Mouse (Mus musculus) liver, postnatal 0 days (tissue): Measurements from ENCODE around the gene Susd4. TPM values are rescaled to one million over a fixed set of nuclear protein-coding genes. Genes with fewer than 3 reads are reported as not detected.

Experiments
- ATAC-seq: fragments of 200-750 bp; cut with Nextera tagmentation; 2 replicates; pipeline ENCODE4 v1.8.0; 2017; ENCODE audit warnings: mild to moderate bottlenecking, moderate library complexity
- DNase-seq: peaks from one replicate; pipeline ENCODE4 v3.0.0-alpha.2; 2016
- H3K27ac ChIP-seq: fragments of 300-500 bp; sonication (generic); 2 replicates; pipeline ENCODE4 v1.5.1; 2014; ENCODE audit warnings: antibody characterized with exemption, moderate library complexity, mild to moderate bottlenecking, low read depth
- H3K27me3 ChIP-seq: fragments of 300-500 bp; sonication (generic); 2 replicates; pipeline ENCODE4 v1.6.1; 2014; ENCODE audit warnings: low read length, control low read depth, mixed read lengths; ENCODE audit not compliant: insufficient read depth
- H3K36me3 ChIP-seq: fragments of 300-500 bp; sonication (generic); replicated peaks from 2 replicates; pipeline ENCODE4 v1.6.1; 2014; ENCODE audit warnings: mild to moderate bottlenecking, control low read depth, low read length, moderate library complexity, mixed read lengths; ENCODE audit not compliant: insufficient read depth
- H3K4me1 ChIP-seq: fragments of 300-500 bp; sonication (generic); 2 replicates; pipeline ENCODE4 v1.6.1; 2014; ENCODE audit warnings: antibody characterized with exemption, mild to moderate bottlenecking, control low read depth; ENCODE audit not compliant: insufficient read depth
- H3K4me2 ChIP-seq: fragments of 300-500 bp; sonication (generic); 2 replicates; pipeline ENCODE4 v1.6.1; 2014; ENCODE audit warnings: low read depth, mild to moderate bottlenecking, low read length, moderate library complexity, mixed read lengths
- H3K4me3 ChIP-seq: fragments of 300-500 bp; sonication (generic); 2 replicates; pipeline ENCODE4 v1.5.1; 2014; ENCODE audit warnings: low read depth, low read length
- H3K9ac ChIP-seq: fragments of 300-500 bp; sonication (generic); replicated peaks from 2 replicates; pipeline ENCODE4 v1.6.1; 2014; ENCODE audit warnings: mild to moderate bottlenecking, moderate library complexity
- H3K9me3 ChIP-seq: fragments of 300-500 bp; sonication (generic); 2 replicates; pipeline ENCODE4 v1.6.1; 2016; ENCODE audit warnings: mild to moderate bottlenecking, control low read depth, low read length, mixed read lengths
- CTCF ChIP-seq: sonication (generic); IDR thresholded peaks from 2 replicates; pipeline ENCODE4 v1.5.1; 2016; ENCODE audit warnings: antibody characterized with exemption, low read depth
- EP300 ChIP-seq: IDR thresholded peaks from 2 replicates; pipeline ENCODE4 v1.6.1; 2016; ENCODE audit warnings: antibody characterized with exemption, low read depth, mild to moderate bottlenecking
- WGBS: fragments of 180-500 bp; shearing (Covaris S2); extraction: QIAGEN DNeasy Blood & Tissue Kit; methylation state at CpG from one replicate; pipeline ENCODE4 v1.1.7; 2014; ENCODE audit not compliant: insufficient replicate concordance; 5-methylcytosine and 5-hydroxymethylcytosine counted together
- polyA plus RNA-seq: library from polyadenylated mRNA; unstranded; fragments of >200 nt; fragmentation: Nextera tagmentation; extraction: Ambion mirVana; gene quantifications from 2 replicates; pipeline ENCODE4 v1.2.1, GENCODE M21; 2015

The Susd4 gene
- 1.9 and 2.0 TPM in 2 replicates for polyA plus RNA-seq

DNA sequence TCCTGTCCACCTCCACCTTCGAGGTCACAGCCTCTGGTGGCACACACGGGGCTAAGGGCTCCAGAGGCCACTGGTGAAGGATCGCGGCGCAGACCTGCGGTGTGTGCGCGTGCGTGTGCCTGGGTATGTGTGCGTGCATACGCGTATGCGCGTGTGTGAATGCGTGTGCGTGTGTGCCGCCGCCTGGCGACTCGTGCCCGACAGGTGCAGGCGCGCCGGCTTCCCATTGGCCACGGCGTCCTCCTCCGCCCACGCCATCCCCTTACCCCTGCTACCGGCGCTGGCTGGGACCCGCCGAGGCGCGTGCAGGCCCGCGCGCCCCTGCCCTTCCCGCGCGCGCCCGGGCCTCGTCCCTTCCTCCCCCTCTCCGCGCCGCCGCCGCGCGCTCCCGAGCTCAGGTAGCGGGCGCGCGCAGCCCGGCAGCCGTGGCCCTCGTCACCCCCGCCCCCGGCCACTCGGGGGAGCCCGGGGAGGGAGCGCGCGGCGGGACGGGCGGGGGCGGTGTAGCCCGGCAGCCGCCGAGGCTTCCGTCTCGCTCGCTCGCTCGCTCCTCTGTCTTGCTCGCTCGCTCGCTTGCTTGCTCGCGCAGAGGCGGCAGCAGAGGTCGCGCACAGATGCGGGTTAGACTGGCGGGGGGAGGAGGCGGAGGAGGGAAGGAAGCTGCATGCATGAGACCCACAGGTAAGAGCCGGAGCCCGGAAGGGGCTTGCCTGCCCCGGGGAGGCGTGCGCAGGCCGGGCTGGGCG is at the start of gene Susd4:
Susd4 (plus strand) TSS at position 145 of the 746 bp plus-strand sequence.
- Histone ChIP-seq H3K4me1 (peaks cover 9% of the 10 kb centered on the region), H3K9me3 (no peaks in the 10 kb centered on the region), H3K27me3 (peaks cover 19% of the 10 kb centered on the region), H3K4me3 (peak within 1 kb of the TSS; percentile 57), H3K27ac (no peak within 1 kb of the TSS), H3K9ac (peak within 1 kb of the TSS; percentile 26; the same call in 1 of the 2 replicates), H3K4me2 (peak within 1 kb of the TSS; percentile 84), H3K36me3 (no peaks in the 10 kb centered on the region)
- ATAC-seq (peak; percentile 80), DNase-seq (peak; percentile 45)
- WGBS: 1% methylated on average over 57 of the region's 95 CpGs
- TF ChIP-seq CTCF (no peak), EP300 (no peak)

DNA sequence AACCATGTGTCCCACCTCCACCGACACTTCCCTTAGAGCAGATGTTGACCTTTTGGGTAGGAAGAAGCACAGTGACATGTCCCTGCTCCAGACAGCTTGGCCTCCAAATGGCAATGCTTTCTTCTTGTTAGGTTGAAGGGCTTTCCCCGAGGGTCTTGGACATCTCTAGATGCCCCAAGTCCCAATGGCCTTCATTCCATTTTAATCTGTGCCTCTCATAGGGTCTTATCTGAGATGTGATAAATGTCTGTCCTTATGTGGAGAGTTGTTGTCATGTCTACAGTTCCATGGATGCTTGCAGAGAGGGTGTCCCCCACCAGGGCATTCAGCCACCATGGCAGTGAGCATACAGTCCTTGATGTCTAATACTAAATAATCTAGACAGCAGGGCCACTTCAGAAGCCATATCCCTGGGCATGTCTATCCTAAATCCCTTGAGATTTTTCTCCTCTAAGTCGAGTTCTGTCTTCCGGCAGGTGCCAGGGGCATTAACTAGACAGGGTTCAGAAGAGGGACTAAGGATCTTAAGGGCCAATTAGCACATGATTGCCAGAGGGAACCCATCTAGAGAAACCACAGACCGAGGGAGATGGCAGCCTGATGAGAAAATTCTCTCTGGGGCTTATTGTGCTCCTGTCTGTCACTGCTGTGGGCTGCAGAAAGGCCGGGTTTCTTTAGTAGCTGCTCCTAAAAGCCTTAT is 49.3 kb upstream of the Susd4 start:
- WGBS: 69% methylated on average over 6 of the region's 6 CpGs
- Histone ChIP-seq H3K27ac (no peak overlapping the region), H3K9ac (no peak overlapping the region), H3K4me2 (no peak overlapping the region), H3K9me3 (no peaks in the 10 kb centered on the region), H3K36me3 (no peaks in the 10 kb centered on the region), H3K27me3 (no peaks in the 10 kb centered on the region), H3K4me3 (no peak overlapping the region), H3K4me1 (no peaks in the 10 kb centered on the region)
- TF ChIP-seq CTCF: no peak
- TF ChIP-seq EP300: no peak
- ATAC-seq: no peak
- no peak for DNase-seq

DNA sequence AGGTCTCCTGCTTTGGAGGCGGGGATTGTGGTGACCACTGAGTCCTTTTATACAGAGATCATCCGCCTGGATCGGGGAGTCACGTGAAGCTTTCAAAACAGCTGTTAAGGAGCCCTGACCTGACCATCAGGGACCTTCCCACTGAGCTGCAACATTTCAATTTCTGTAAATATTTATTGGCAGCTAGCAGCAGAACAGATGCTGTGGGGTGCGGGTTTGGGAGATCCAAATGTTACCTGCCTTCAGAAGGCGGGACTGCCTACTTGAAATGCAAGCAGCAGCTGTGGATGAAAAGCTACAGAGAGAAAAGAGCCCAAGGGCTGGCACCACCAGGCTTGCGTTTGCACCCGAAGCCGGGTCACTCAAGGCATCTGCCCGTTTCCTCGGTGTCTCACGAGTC is 36.1 kb upstream of the Susd4 start:
- H3K9ac ChIP-seq: no peak overlapping the region
- H3K4me1 ChIP-seq: peaks cover under 1% of the 10 kb centered on the region; the same call in 1 of the 2 replicates
- WGBS: 70% methylated on average over 12 of the region's 12 CpGs
- no peak overlapping the region for H3K4me2 ChIP-seq
- TF ChIP-seq CTCF (no peak), EP300 (no peak)
- H3K27ac ChIP-seq: no peak overlapping the region
- no peaks in the 10 kb centered on the region for H3K9me3 ChIP-seq
- H3K36me3 ChIP-seq: no peaks in the 10 kb centered on the region
- no peak overlapping the region for H3K4me3 ChIP-seq
- H3K27me3 ChIP-seq: no peaks in the 10 kb centered on the region
- no peak for DNase-seq
- no peak for ATAC-seq

DNA sequence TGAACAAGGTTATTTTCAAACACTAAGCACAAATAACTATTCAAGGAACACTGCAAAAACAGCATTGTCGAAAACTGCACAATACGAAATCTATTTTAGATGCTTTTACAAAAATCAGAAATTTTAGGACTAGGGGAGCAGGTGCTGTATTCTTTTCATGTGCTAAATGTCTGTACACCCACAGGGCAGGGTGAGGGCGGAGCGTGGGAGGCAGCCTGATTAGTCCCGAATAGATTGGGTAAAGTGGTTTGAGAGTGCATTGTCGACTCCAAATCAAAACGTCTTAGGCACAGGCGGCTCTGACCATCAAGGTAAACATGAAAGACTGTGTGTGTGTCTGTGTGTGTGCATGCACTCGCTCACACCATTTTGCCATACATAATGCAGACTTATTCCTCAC is 34.7 kb upstream of the Susd4 start:
- ATAC-seq (no peak), DNase-seq (no peak)
- 78% methylated on average over 9 of the region's 9 CpGs for WGBS
- Histone ChIP-seq H3K9ac (no peak overlapping the region), H3K4me2 (no peak overlapping the region), H3K36me3 (no peaks in the 10 kb centered on the region), H3K9me3 (no peaks in the 10 kb centered on the region), H3K4me1 (no peaks in the 10 kb centered on the region), H3K4me3 (no peak overlapping the region), H3K27ac (no peak overlapping the region), H3K27me3 (no peaks in the 10 kb centered on the region)
- TF ChIP-seq CTCF (no peak), EP300 (no peak)

DNA sequence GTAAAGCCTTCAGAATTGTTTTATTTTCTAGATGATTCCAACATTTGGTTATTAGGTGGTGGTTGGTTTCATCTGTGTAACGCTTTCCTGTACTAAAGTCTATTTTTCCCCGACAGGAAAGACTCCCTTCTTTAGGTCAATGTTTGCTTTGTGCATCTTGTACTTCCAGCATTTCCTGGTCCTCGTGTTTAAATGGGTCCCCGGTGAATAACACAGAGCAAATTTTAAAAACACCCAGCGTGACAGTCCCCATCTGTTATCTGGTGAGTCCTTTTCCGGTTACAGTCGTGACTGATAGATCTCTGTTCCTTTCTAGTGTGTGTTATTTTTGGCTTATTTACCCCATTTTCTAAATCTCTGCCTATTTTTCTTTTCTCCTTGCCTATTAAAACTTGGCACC is 31.0 kb upstream of the Susd4 start:
- DNase-seq (no peak), ATAC-seq (no peak)
- no peaks in the 10 kb centered on the region for H3K4me1 ChIP-seq
- H3K9ac ChIP-seq: no peak overlapping the region
- no peaks in the 10 kb centered on the region for H3K27me3 ChIP-seq
- TF ChIP-seq CTCF (no peak), EP300 (no peak)
- 18% methylated on average over 7 of the region's 7 CpGs for WGBS
- no peak overlapping the region for H3K4me3 ChIP-seq
- H3K4me2 ChIP-seq: no peak overlapping the region
- no peaks in the 10 kb centered on the region for H3K36me3 ChIP-seq
- no peaks in the 10 kb centered on the region for H3K9me3 ChIP-seq
- no peak overlapping the region for H3K27ac ChIP-seq

DNA sequence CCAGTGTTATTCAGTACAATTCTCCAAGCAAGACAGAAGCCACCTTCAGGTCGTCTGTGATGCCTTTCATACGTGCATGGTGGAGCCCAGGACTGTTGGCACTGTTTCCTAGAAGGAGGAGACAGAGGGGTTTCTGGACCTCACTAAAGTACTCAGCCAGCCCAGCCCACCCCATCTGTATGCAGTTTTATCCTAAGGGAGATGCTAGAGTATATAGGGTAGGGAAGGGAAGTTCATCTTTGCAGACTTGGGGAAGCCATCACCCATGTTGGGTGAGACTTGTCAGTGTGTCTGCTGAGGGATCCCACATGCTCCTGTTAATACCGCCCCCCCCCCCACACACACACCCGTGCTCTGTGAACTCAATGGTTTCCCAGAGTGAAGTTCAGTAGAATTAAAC is 27.8 kb upstream of the Susd4 start:
- H3K27ac ChIP-seq: no peak overlapping the region
- H3K9me3 ChIP-seq: no peaks in the 10 kb centered on the region
- WGBS: 52% methylated on average over 4 of the region's 4 CpGs
- no peaks in the 10 kb centered on the region for H3K36me3 ChIP-seq
- ATAC-seq (no peak), DNase-seq (no peak)
- H3K27me3 ChIP-seq: no peaks in the 10 kb centered on the region
- no peak overlapping the region for H3K4me2 ChIP-seq
- H3K4me3 ChIP-seq: no peak overlapping the region
- TF ChIP-seq CTCF: no peak
- no peak for TF ChIP-seq EP300
- no peaks in the 10 kb centered on the region for H3K4me1 ChIP-seq
- no peak overlapping the region for H3K9ac ChIP-seq
